Mouse (Mus musculus): ENCODE measurements around the gene Tex19.1. TPM values are rescaled to one million over a fixed set of nuclear protein-coding genes. Genes with fewer than 3 reads are reported as not detected.

The Tex19.1 gene
- polyA plus RNA-seq, 1 experiment from 2014 or later: not detected

Other genes with a start within 250 kb of the Tex19.1 start
- gene Ccdc57, start 213.3 kb upstream of the Tex19.1 start, polyA plus RNA-seq (2015; fragmentation: Nextera tagmentation; extraction: Ambion mirVana): 8.0 and 8.4 TPM in 2 replicates
- gene Slc16a3, start 197.7 kb upstream of the Tex19.1 start, polyA plus RNA-seq (2015; fragmentation: Nextera tagmentation; extraction: Ambion mirVana): 54.0 and 66.0 TPM in 2 replicates
- 129 and 140 TPM in 2 replicates for gene Csnk1d, start 154.8 kb upstream of the Tex19.1 start, polyA plus RNA-seq (2015; fragmentation: Nextera tagmentation; extraction: Ambion mirVana)
- gene Cd7, start 106.7 kb upstream of the Tex19.1 start, polyA plus RNA-seq (2015; fragmentation: Nextera tagmentation; extraction: Ambion mirVana): 0.28 and 0.31 TPM in 2 replicates
- 0.06 TPM in 1 of 2 replicates, not detected in the other for gene Sectm1b, start 82.6 kb upstream of the Tex19.1 start, polyA plus RNA-seq (2015; fragmentation: Nextera tagmentation; extraction: Ambion mirVana)
- gene Sectm1a, start 64.9 kb upstream of the Tex19.1 start, polyA plus RNA-seq (2015; fragmentation: Nextera tagmentation; extraction: Ambion mirVana): 0.34 TPM in 1 of 2 replicates, not detected in the other
- gene Tex19.2, start 27.5 kb upstream of the Tex19.1 start, polyA plus RNA-seq (2015; fragmentation: Nextera tagmentation; extraction: Ambion mirVana): not detected in 2 replicates
- gene Uts2r, start 14.1 kb downstream of the Tex19.1 start, polyA plus RNA-seq (2015; fragmentation: Nextera tagmentation; extraction: Ambion mirVana): 0.09 TPM in 1 of 2 replicates, not detected in the other
- 9.6 and 13.7 TPM in 2 replicates for gene Hexdc, start 58.3 kb downstream of the Tex19.1 start, polyA plus RNA-seq (2015; fragmentation: Nextera tagmentation; extraction: Ambion mirVana)
- gene Ogfod3, start 58.6 kb downstream of the Tex19.1 start, polyA plus RNA-seq (2015; fragmentation: Nextera tagmentation; extraction: Ambion mirVana): 31.7 and 32.0 TPM in 2 replicates
- gene Cybc1, start 83.2 kb downstream of the Tex19.1 start, polyA plus RNA-seq (2015; fragmentation: Nextera tagmentation; extraction: Ambion mirVana): 32.6 and 34.4 TPM in 2 replicates
- 53.8 and 60.5 TPM in 2 replicates for gene Narf, start 91.1 kb downstream of the Tex19.1 start, polyA plus RNA-seq (2015; fragmentation: Nextera tagmentation; extraction: Ambion mirVana)
- gene Foxk2, start 113.8 kb downstream of the Tex19.1 start, polyA plus RNA-seq (2015; fragmentation: Nextera tagmentation; extraction: Ambion mirVana): 8.0 TPM in 2 replicates
- 87.5 and 90.5 TPM in 2 replicates for gene Wdr45b, start 208.3 kb downstream of the Tex19.1 start, polyA plus RNA-seq (2015; fragmentation: Nextera tagmentation; extraction: Ambion mirVana)
- gene Rab40b, start 242.1 kb downstream of the Tex19.1 start, polyA plus RNA-seq (2015; fragmentation: Nextera tagmentation; extraction: Ambion mirVana): 5.5 and 6.8 TPM in 2 replicates